Mouse (Mus musculus) hindbrain, postnatal 0 days (tissue): ENCODE data around the gene Ldb2. TPM values are rescaled to one million over a fixed set of nuclear protein-coding genes. Genes with fewer than 3 reads are reported as not detected.

ENCODE experiments used
- ATAC-seq: fragments of 200-750 bp; cut with Nextera tagmentation; 2 replicates; pipeline ENCODE4 v1.8.0; 2017; ENCODE audit warnings: mild to moderate bottlenecking, moderate TSS enrichment, moderate library complexity
- DNase-seq: peaks from one replicate; pipeline ENCODE4 v3.0.0-alpha.2; 2015; ENCODE audit warnings: low spot score
- H3K27ac ChIP-seq: fragments of 300-500 bp; sonication (generic); 2 replicates; pipeline ENCODE4 v1.5.1; 2014; ENCODE audit warnings: mild to moderate bottlenecking
- H3K27me3 ChIP-seq: fragments of 300-500 bp; sonication (generic); 2 replicates; pipeline ENCODE4 v1.6.1; 2014; ENCODE audit warnings: low read length, mixed read lengths; ENCODE audit not compliant: insufficient read depth
- H3K36me3 ChIP-seq: fragments of 300-500 bp; sonication (generic); 2 replicates; pipeline ENCODE4 v1.6.1; 2014; ENCODE audit warnings: low read length, mixed read lengths; ENCODE audit not compliant: insufficient read depth
- H3K4me1 ChIP-seq: fragments of 300-500 bp; sonication (generic); 2 replicates; pipeline ENCODE4 v1.6.1; 2014; ENCODE audit warnings: antibody characterized with exemption, low read length, mixed read lengths; ENCODE audit not compliant: insufficient read depth
- H3K4me2 ChIP-seq: fragments of 300-500 bp; sonication (generic); 2 replicates; pipeline ENCODE4 v1.6.1; 2014; ENCODE audit warnings: low read depth, mild to moderate bottlenecking, low read length, moderate library complexity, mixed read lengths
- H3K4me3 ChIP-seq: fragments of 300-500 bp; sonication (generic); 2 replicates; pipeline ENCODE4 v1.5.1; 2014; ENCODE audit warnings: low read length
- H3K9ac ChIP-seq: fragments of 300-500 bp; sonication (generic); replicated peaks from 2 replicates; pipeline ENCODE4 v1.6.1; 2014; ENCODE audit warnings: mild to moderate bottlenecking, low read length, moderate library complexity, mixed read lengths
- H3K9me3 ChIP-seq: fragments of 300-500 bp; sonication (generic); 2 replicates; pipeline ENCODE4 v1.6.1; 2016; ENCODE audit warnings: low read length, mixed read lengths
- CTCF ChIP-seq: IDR thresholded peaks from 2 replicates; pipeline ENCODE4 v1.5.1; 2016; ENCODE audit warnings: antibody characterized with exemption, control low read depth, low read depth
- WGBS: fragments of 180-500 bp; shearing (Covaris S2); extraction: QIAGEN DNeasy Blood & Tissue Kit; methylation state at CpG from one replicate; pipeline ENCODE4 v1.1.7; 2014; 5-methylcytosine and 5-hydroxymethylcytosine counted together
- polyA plus RNA-seq: library from polyadenylated mRNA; unstranded; fragments of >200 nt; fragmentation: Nextera tagmentation; extraction: Ambion mirVana; gene quantifications from 2 replicates; pipeline ENCODE4 v1.2.1, GENCODE M21; 2015
- total RNA-seq: library from RNA; depleted of rRNA; stranded (reverse); fragments of >200 nt; gene quantifications from 2 replicates; pipeline ENCODE4 v1.2.3, GENCODE M21; 2014

The Ldb2 gene
- total and polyA plus RNA-seq, 2 experiments from 2014 or later: 28.1 to 35.1 TPM

DNA sequence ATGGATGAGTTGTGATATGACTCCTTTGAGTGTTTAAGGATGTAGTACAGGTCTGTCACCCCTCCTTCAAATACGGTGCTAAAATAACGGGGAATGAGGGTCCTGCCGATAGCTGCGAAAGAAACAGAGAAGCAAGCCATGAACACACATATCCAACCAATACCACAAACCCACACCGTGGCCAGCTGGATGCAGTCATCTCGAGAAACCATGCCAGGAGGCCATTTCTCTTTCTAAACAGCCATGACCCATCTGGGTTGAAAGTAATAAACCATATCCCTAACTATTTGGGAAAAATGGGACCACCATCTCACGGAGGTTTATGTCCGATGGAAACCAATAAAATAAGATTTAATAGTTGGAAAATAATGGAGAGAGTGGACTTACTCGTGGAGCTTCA, 257.7 kb downstream of the Ldb2 start:
- no peak for DNase-seq

GRCm38 (mm10) chr5:44538687-44539086, 260.8 kb downstream of the Ldb2 start:
- no peak for TF ChIP-seq CTCF
- H3K4me1 ChIP-seq: peaks cover 4% of the 10 kb centered on the region; the same call in 1 of the 2 replicates
- no peak overlapping the region for H3K27ac ChIP-seq
- no peaks in the 10 kb centered on the region for H3K27me3 ChIP-seq
- H3K4me2 ChIP-seq: no peak overlapping the region
- peak; percentile 17 for DNase-seq
- WGBS: 33% methylated on average over 2 of the region's 2 CpGs
- H3K9ac ChIP-seq: no peak overlapping the region
- H3K36me3 ChIP-seq: no peaks in the 10 kb centered on the region
- no peaks in the 10 kb centered on the region for H3K9me3 ChIP-seq
- no peak for ATAC-seq
- H3K4me3 ChIP-seq: no peak overlapping the region

More for the DNA sequence above, 257.7 kb downstream of the Ldb2 start:
- Histone ChIP-seq H3K4me1 (peaks cover 4% of the 10 kb centered on the region; the same call in 1 of the 2 replicates), H3K36me3 (no peaks in the 10 kb centered on the region), H3K27ac (no peak overlapping the region), H3K9ac (no peak overlapping the region), H3K4me3 (no peak overlapping the region), H3K9me3 (no peaks in the 10 kb centered on the region), H3K4me2 (no peak overlapping the region), H3K27me3 (no peaks in the 10 kb centered on the region)
- WGBS: 89% methylated on average over 9 of the region's 9 CpGs
- no peak for TF ChIP-seq CTCF
- no peak for ATAC-seq

- Histone ChIP-seq H3K4me1 (peaks cover 4% of the 10 kb centered on the region; the same call in 1 of the 2 replicates), H3K9me3 (no peaks in the 10 kb centered on the region), H3K4me3 (no peak overlapping the region), H3K27ac (no peak overlapping the region), H3K4me2 (0 out of 2 replicates have a peak overlapping the region, but pooled peaks have one; percentile 14), H3K36me3 (no peaks in the 10 kb centered on the region), H3K27me3 (no peaks in the 10 kb centered on the region), H3K9ac (no peak overlapping the region)
- no peak for TF ChIP-seq CTCF
- WGBS: 1% methylated on average over 5 of the region's 5 CpGs
- ATAC-seq (peak; percentile 90), DNase-seq (peak; percentile 95)
Observed at GRCm38 (mm10) chr5:44538000-44538395, 261.5 kb downstream of the Ldb2 start.

DNA sequence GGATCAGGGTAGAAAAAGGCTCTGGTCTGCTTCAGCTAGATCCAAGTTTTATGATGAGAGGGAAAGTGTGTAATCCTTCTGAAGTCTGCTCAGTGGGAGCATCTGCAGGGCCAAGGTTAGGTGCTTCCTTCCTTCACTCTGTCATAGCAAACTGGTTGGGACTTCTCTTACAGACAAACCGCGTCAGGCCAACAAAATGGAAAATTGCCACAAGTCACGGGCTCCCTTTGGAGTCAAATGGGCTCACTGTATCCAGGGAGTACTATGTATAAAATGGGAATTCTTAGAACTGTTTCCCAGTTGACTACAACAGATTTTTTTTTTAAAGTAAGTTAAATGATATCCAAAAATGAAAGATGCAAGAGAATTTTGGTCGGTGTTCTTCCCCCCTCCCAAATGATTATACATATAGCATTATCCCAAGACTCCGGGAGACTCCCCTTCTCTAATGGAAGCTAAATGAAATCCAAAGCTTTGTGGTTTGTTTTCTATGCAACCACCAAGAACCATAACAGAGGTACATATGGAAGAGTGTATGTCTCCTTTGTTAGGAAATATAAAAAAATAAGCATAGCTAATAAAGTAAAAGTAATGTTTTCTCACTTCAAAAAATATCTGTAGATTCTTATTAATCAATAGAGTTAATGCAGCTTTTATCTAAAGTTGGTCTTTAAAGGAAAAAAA, 262.0 kb downstream of the Ldb2 start:
- ATAC-seq: peak; percentile 16; the same call in 1 of the 2 replicates
- H3K27ac ChIP-seq: 0 out of 2 replicates have a peak overlapping the region, but pooled peaks have one; percentile 36
- peak; percentile 11 for DNase-seq
- peaks cover 4% of the 10 kb centered on the region; the same call in 1 of the 2 replicates for H3K4me1 ChIP-seq
- no peaks in the 10 kb centered on the region for H3K9me3 ChIP-seq
- TF ChIP-seq CTCF: no peak
- 35% methylated on average over 5 of the region's 5 CpGs for WGBS
- no peak overlapping the region for H3K4me2 ChIP-seq
- H3K9ac ChIP-seq: no peak overlapping the region
- H3K4me3 ChIP-seq: no peak overlapping the region
- no peaks in the 10 kb centered on the region for H3K36me3 ChIP-seq
- no peaks in the 10 kb centered on the region for H3K27me3 ChIP-seq

DNA sequence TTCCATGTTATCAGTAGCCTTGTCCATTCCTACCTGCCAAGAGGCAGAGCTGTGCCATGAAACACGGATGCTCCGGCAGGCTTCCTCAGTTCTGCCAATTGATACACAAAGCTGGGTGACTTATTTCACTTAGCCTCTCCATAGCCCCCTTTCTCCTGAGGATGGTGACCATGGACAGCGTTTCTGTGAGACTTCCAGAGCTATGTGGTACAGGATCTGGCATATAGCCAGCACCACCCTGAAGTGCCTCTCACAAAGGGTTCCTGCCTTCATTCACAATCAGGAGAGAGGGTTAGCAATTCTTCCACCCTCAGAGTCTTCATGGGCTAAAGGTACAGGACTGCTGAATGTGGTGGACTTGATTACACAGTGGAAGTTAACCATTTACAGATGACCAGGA, 270.0 kb downstream of the Ldb2 start:
- H3K9ac ChIP-seq: no peak overlapping the region
- no peak overlapping the region for H3K4me2 ChIP-seq
- WGBS: 69% methylated on average over 3 of the region's 3 CpGs
- peak; percentile 19 for DNase-seq
- no peaks in the 10 kb centered on the region for H3K4me1 ChIP-seq
- H3K27ac ChIP-seq: no peak overlapping the region
- H3K36me3 ChIP-seq: no peaks in the 10 kb centered on the region
- no peak overlapping the region for H3K4me3 ChIP-seq
- H3K27me3 ChIP-seq: no peaks in the 10 kb centered on the region
- TF ChIP-seq CTCF: no peak
- no peak for ATAC-seq
- no peaks in the 10 kb centered on the region for H3K9me3 ChIP-seq

DNA sequence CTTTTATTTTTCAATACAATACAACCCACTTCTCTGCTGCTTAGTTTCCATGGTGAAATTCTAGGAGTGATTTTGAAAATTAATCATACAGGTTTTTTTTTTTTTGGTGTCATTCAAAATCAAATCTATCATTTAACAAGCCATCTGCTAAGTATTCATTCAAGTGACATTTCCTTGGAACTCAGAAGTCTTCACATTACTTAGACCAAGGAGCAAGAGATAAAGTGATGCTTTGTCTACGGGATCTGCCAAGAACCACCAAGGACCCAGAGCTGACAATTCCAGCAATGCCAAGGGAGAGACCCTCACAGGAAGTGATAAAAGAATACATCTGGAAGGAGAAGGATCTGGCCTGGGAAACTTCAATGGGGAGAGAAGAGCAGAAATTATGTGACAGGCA, 270.5 kb downstream of the Ldb2 start:
- H3K9me3 ChIP-seq: no peaks in the 10 kb centered on the region
- no peak for ATAC-seq

DNA sequence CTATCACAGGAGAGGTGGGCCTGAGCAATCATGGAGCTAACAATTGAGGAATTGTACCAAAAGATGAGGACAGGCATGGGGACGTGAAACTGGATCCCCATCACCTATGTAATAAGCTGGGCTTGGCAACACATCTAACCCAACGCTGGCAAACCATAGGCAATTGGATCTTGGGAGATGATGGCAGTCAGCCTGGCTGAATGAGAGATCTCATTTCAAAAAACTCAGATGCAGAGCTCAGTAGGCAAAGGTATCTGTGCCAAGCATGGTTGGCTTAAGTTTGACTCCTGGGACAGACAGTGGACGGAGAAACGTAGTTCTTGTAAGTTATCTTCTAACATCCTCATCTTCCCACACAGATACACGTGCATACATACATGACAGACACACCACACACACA, 294.3 kb downstream of the Ldb2 start:
- Histone ChIP-seq H3K9ac (no peak overlapping the region), H3K36me3 (no peaks in the 10 kb centered on the region), H3K27ac (no peak overlapping the region), H3K4me3 (no peak overlapping the region), H3K4me1 (no peaks in the 10 kb centered on the region), H3K9me3 (no peaks in the 10 kb centered on the region), H3K27me3 (no peaks in the 10 kb centered on the region), H3K4me2 (no peak overlapping the region)
- DNase-seq: no peak
- ATAC-seq: no peak
- WGBS: 84% methylated on average over 5 of the region's 5 CpGs
- no peak for TF ChIP-seq CTCF

More for the DNA sequence above, 270.5 kb downstream of the Ldb2 start:
- no peak overlapping the region for H3K4me3 ChIP-seq
- no peak overlapping the region for H3K27ac ChIP-seq
- no peak overlapping the region for H3K9ac ChIP-seq
- H3K4me1 ChIP-seq: no peaks in the 10 kb centered on the region
- no peaks in the 10 kb centered on the region for H3K36me3 ChIP-seq
- 63% methylated on average over 1 of the region's 1 CpGs for WGBS
- DNase-seq: no peak
- H3K27me3 ChIP-seq: no peaks in the 10 kb centered on the region
- no peak for TF ChIP-seq CTCF
- H3K4me2 ChIP-seq: no peak overlapping the region
